Mouse (Mus musculus) liver, embryonic 14.5 days (tissue): Measurements from ENCODE around the gene Olfr1279.

Experiments used
- CTCF ChIP-seq: IDR thresholded peaks from 2 replicates; pipeline ENCODE4 v1.5.1; 2016; ENCODE audit warnings: antibody characterized with exemption, low read depth, control low read depth
- EP300 ChIP-seq: IDR thresholded peaks from 2 replicates; pipeline ENCODE4 v1.6.1; 2016; ENCODE audit warnings: antibody characterized with exemption, low read depth

DNA sequence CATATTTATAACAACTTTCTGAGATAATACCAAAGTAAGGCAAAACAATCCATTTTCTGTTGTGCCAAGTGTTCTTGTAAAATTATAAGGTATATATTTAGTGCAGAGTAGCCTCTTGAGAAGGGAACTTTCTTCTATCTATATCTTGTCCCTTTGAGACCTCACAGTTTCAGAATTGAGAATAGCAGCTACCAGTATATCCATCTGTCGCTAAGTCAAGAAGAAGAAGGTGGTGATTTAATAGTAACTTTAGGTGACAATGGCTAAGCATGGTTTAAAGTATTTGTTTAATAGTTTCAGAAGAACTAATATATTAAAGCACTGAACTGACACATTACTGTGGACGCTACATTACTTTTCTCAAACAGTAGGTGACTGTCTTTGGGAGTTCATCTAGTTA lies 26.4 kb upstream of the Olfr1279 start, which contains the start of gene Olfr1277:
- TF ChIP-seq CTCF = no peak
- TF ChIP-seq EP300 = no peak
